Mouse (Mus musculus): ENCODE data around the gene Chkb. TPM values are rescaled to one million over a fixed set of nuclear protein-coding genes. Genes with fewer than 3 reads are reported as not detected.
A peak's percentile ranks its signal among the peaks of the same experiment; 100 is the strongest.

Chkb gene
- polyA plus RNA-seq, 1 experiment from 2014 or later: 30.4 TPM

- no peaks in the 10 kb centered on the region for H3K4me1 ChIP-seq
Observed at GRCm38 (mm10) chr15:89468577-89468976, 38.9 kb upstream of the Chkb start.

GRCm38 (mm10) chr15:89465052-89465451, 35.3 kb upstream of the Chkb start:
- no peak overlapping the region for H3K27ac ChIP-seq
- H3K4me3 ChIP-seq: no peak overlapping the region
- no peaks in the 10 kb centered on the region for H3K36me3 ChIP-seq
- H3K27me3 ChIP-seq (replicated peaks): peaks cover 9% of the 10 kb centered on the region; the same call in 1 of the 2 replicates
- H3K9ac ChIP-seq: no peak overlapping the region
- ATAC-seq: no peak
- H3K4me2 ChIP-seq: no peak overlapping the region
- 38% methylated on average over 1 of the region's 1 CpGs for WGBS (ENCODE audit: insufficient replicate concordance)
- H3K9me3 ChIP-seq (replicated peaks): no peaks in the 10 kb centered on the region
- H3K4me1 ChIP-seq: no peaks in the 10 kb centered on the region

More at GRCm38 (mm10) chr15:89468577-89468976, 38.9 kb upstream of the Chkb start:
- peaks cover 4% of the 10 kb centered on the region; the same call in 1 of the 2 replicates for H3K36me3 ChIP-seq
- H3K4me2 ChIP-seq: no peak overlapping the region
- H3K9ac ChIP-seq: no peak overlapping the region
- no peaks in the 10 kb centered on the region for H3K9me3 ChIP-seq (replicated peaks)
- H3K4me3 ChIP-seq: no peak overlapping the region
- 21% methylated on average over 2 of the region's 2 CpGs for WGBS (ENCODE audit: insufficient replicate concordance)
- H3K27ac ChIP-seq: no peak overlapping the region
- H3K27me3 ChIP-seq (replicated peaks): no peaks in the 10 kb centered on the region
- ATAC-seq: no peak

- Histone ChIP-seq H3K36me3 (no peaks in the 10 kb centered on the region), H3K27ac (no peak overlapping the region), H3K9ac (no peak overlapping the region), H3K4me2 (no peak overlapping the region), H3K4me3 (no peak overlapping the region), H3K27me3 (replicated peaks) (peaks cover 21% of the 10 kb centered on the region), H3K4me1 (no peaks in the 10 kb centered on the region), H3K9me3 (replicated peaks) (no peaks in the 10 kb centered on the region)
- 38% methylated on average over 5 of the region's 5 CpGs for WGBS (ENCODE audit: insufficient replicate concordance)
- no peak for ATAC-seq
Observed at GRCm38 (mm10) chr15:89463334-89464235, 33.9 kb upstream of the Chkb start.

GRCm38 (mm10) chr15:89462176-89462575, 32.5 kb upstream of the Chkb start:
- no peak overlapping the region for H3K9ac ChIP-seq
- WGBS (ENCODE audit: insufficient replicate concordance): 66% methylated on average over 7 of the region's 7 CpGs
- H3K36me3 ChIP-seq: no peaks in the 10 kb centered on the region
- H3K4me3 ChIP-seq: no peak overlapping the region
- H3K4me2 ChIP-seq: no peak overlapping the region
- ATAC-seq: no peak
- H3K27ac ChIP-seq: no peak overlapping the region
- peaks cover 35% of the 10 kb centered on the region for H3K27me3 ChIP-seq (replicated peaks)
- H3K9me3 ChIP-seq (replicated peaks): no peaks in the 10 kb centered on the region
- no peaks in the 10 kb centered on the region for H3K4me1 ChIP-seq

GRCm38 (mm10) chr15:89461321-89461720, 31.6 kb upstream of the Chkb start:
- ATAC-seq: no peak
- H3K9me3 ChIP-seq (replicated peaks): no peaks in the 10 kb centered on the region
- WGBS (ENCODE audit: insufficient replicate concordance): 65% methylated on average over 15 of the region's 15 CpGs
- H3K4me1 ChIP-seq: no peaks in the 10 kb centered on the region
- H3K4me3 ChIP-seq: no peak overlapping the region
- peaks cover 43% of the 10 kb centered on the region for H3K27me3 ChIP-seq (replicated peaks)
- H3K36me3 ChIP-seq: no peaks in the 10 kb centered on the region
- no peak overlapping the region for H3K9ac ChIP-seq
- no peak overlapping the region for H3K4me2 ChIP-seq
- H3K27ac ChIP-seq: no peak overlapping the region

- ATAC-seq: no peak
- WGBS (ENCODE audit: insufficient replicate concordance): 47% methylated on average over 10 of the region's 10 CpGs
- peaks cover 54% of the 10 kb centered on the region for H3K27me3 ChIP-seq (replicated peaks)
Observed at GRCm38 (mm10) chr15:89460298-89460697, 30.6 kb upstream of the Chkb start.

GRCm38 (mm10) chr15:89459821-89460220, 30.1 kb upstream of the Chkb start:
- Histone ChIP-seq H3K36me3 (no peaks in the 10 kb centered on the region), H3K27me3 (replicated peaks) (peaks cover 58% of the 10 kb centered on the region), H3K4me2 (no peak overlapping the region), H3K4me1 (no peaks in the 10 kb centered on the region), H3K27ac (no peak overlapping the region), H3K9me3 (replicated peaks) (no peaks in the 10 kb centered on the region), H3K9ac (no peak overlapping the region), H3K4me3 (no peak overlapping the region)
- WGBS (ENCODE audit: insufficient replicate concordance): 64% methylated on average over 7 of the region's 7 CpGs
- ATAC-seq: no peak

More at GRCm38 (mm10) chr15:89460298-89460697, 30.6 kb upstream of the Chkb start:
- no peak overlapping the region for H3K9ac ChIP-seq
- no peak overlapping the region for H3K27ac ChIP-seq
- no peaks in the 10 kb centered on the region for H3K36me3 ChIP-seq
- no peaks in the 10 kb centered on the region for H3K9me3 ChIP-seq (replicated peaks)
- H3K4me2 ChIP-seq: no peak overlapping the region
- H3K4me3 ChIP-seq: no peak overlapping the region
- no peaks in the 10 kb centered on the region for H3K4me1 ChIP-seq

- Histone ChIP-seq H3K9ac (no peak overlapping the region), H3K27me3 (replicated peaks) (peaks cover 67% of the 10 kb centered on the region), H3K27ac (no peak overlapping the region), H3K4me2 (no peak overlapping the region), H3K4me1 (peaks cover 8% of the 10 kb centered on the region), H3K9me3 (replicated peaks) (no peaks in the 10 kb centered on the region), H3K4me3 (no peak overlapping the region), H3K36me3 (no peaks in the 10 kb centered on the region)
- WGBS (ENCODE audit: insufficient replicate concordance): 48% methylated on average over 15 of the region's 15 CpGs
- no peak for ATAC-seq
Observed at GRCm38 (mm10) chr15:89458942-89459341, 29.2 kb upstream of the Chkb start.

- no peaks in the 10 kb centered on the region for H3K36me3 ChIP-seq
- H3K9me3 ChIP-seq (replicated peaks): no peaks in the 10 kb centered on the region
- peaks cover 91% of the 10 kb centered on the region for H3K27me3 ChIP-seq (replicated peaks)
- no peak overlapping the region for H3K4me2 ChIP-seq
- no peak overlapping the region for H3K9ac ChIP-seq
- H3K4me1 ChIP-seq: peaks cover 12% of the 10 kb centered on the region
- ATAC-seq: no peak
- no peak overlapping the region for H3K27ac ChIP-seq
- H3K4me3 ChIP-seq: no peak overlapping the region
- 57% methylated on average over 6 of the region's 6 CpGs for WGBS (ENCODE audit: insufficient replicate concordance)
Observed at GRCm38 (mm10) chr15:89455642-89456041, 25.9 kb upstream of the Chkb start.

- 29% methylated on average over 5 of the region's 6 CpGs for WGBS (ENCODE audit: insufficient replicate concordance)
- no peak overlapping the region for H3K4me3 ChIP-seq
- H3K36me3 ChIP-seq: no peaks in the 10 kb centered on the region
- no peaks in the 10 kb centered on the region for H3K9me3 ChIP-seq (replicated peaks)
- H3K9ac ChIP-seq: no peak overlapping the region
- H3K4me1 ChIP-seq: peaks cover 12% of the 10 kb centered on the region
- no peak for ATAC-seq
- no peak overlapping the region for H3K27ac ChIP-seq
- H3K27me3 ChIP-seq (replicated peaks): peaks cover 92% of the 10 kb centered on the region
- no peak overlapping the region for H3K4me2 ChIP-seq
Observed at GRCm38 (mm10) chr15:89454857-89455256, 25.1 kb upstream of the Chkb start.

- no peaks in the 10 kb centered on the region for H3K9me3 ChIP-seq (replicated peaks)
- peak within 1 kb of the TSS; percentile 72 for H3K4me2 ChIP-seq
- H3K27me3 ChIP-seq (replicated peaks): peaks cover 93% of the 10 kb centered on the region
- H3K27ac ChIP-seq: no peak within 1 kb of the TSS
- H3K9ac ChIP-seq: no peak within 1 kb of the TSS
- no peak for ATAC-seq
- H3K36me3 ChIP-seq: no peaks in the 10 kb centered on the region
- peaks cover 12% of the 10 kb centered on the region for H3K4me1 ChIP-seq
- WGBS (ENCODE audit: insufficient replicate concordance): 3% methylated on average over 53 of the region's 53 CpGs
- peak within 1 kb of the TSS; percentile 47 for H3K4me3 ChIP-seq
Observed at GRCm38 (mm10) chr15:89453865-89454478, 24.3 kb upstream of the Chkb start, which contains the start of gene Mapk8ip2. Gene Mapk8ip2 (plus strand): TSS chr15:89453913.
